Mouse (Mus musculus) right cerebral cortex, postnatal 36 days (tissue): ENCODE results near the gene Cux2.
A peak's percentile ranks its signal among the peaks of the same experiment; 100 is the strongest.

Experiments used
- DNase-seq, 2 experiments: peaks; one replicate each; pipeline ENCODE4 v3.0.0; 2022; ENCODE audit warnings: low spot score in 2 of 2, mixed read lengths in 1 of 2

The Cux2 gene

GRCm38 (mm10) chr5:121837441-121838340 lies 212.2 kb downstream of the Cux2 start, which contains the start of gene Sh2b3:
Gene Sh2b3, minus strand, starts transcription at chr5:121837646.
- no peak for DNase-seq

GRCm38 (mm10) chr5:121836692-121837415 lies 213.0 kb downstream of the Cux2 start:
- peak; percentile 69 to 72 for DNase-seq

GRCm38 (mm10) chr5:121835949-121836691 lies 213.8 kb downstream of the Cux2 start:
- no peak for DNase-seq

- no peak for DNase-seq
Measured at GRCm38 (mm10) chr5:121834991-121835747, 214.7 kb downstream of the Cux2 start.

- DNase-seq = no peak
Measured at GRCm38 (mm10) chr5:121834241-121834606, 215.7 kb downstream of the Cux2 start.

GRCm38 (mm10) chr5:121833572-121834240 lies 216.2 kb downstream of the Cux2 start:
- no peak for DNase-seq

GRCm38 (mm10) chr5:121833159-121833558 lies 216.7 kb downstream of the Cux2 start:
- DNase-seq = no peak

- no peak for DNase-seq
Measured at GRCm38 (mm10) chr5:121832376-121833155, 217.3 kb downstream of the Cux2 start.

- no peak for DNase-seq
Measured at GRCm38 (mm10) chr5:121831002-121831601, 218.8 kb downstream of the Cux2 start.

- DNase-seq = no peak
Measured at GRCm38 (mm10) chr5:121828491-121829432, 221.1 kb downstream of the Cux2 start.

GRCm38 (mm10) chr5:121827876-121828275 lies 222.0 kb downstream of the Cux2 start:
- no peak for DNase-seq

GRCm38 (mm10) chr5:121825606-121826005 lies 224.3 kb downstream of the Cux2 start:
- no peak for DNase-seq

- DNase-seq = no peak
Measured at GRCm38 (mm10) chr5:121824121-121824520, 225.8 kb downstream of the Cux2 start.

- no peak for DNase-seq
Measured at GRCm38 (mm10) chr5:121823668-121824067, 226.2 kb downstream of the Cux2 start.

GRCm38 (mm10) chr5:121822786-121823505 lies 227.0 kb downstream of the Cux2 start:
- DNase-seq = no peak

GRCm38 (mm10) chr5:121821552-121821951 lies 228.3 kb downstream of the Cux2 start:
- DNase-seq = no peak

GRCm38 (mm10) chr5:121821116-121821515 lies 228.8 kb downstream of the Cux2 start:
- no peak for DNase-seq

- no peak for DNase-seq
Measured at GRCm38 (mm10) chr5:121820657-121821056, 229.2 kb downstream of the Cux2 start.
